10 mouse cellular contexts compared by ENCODE assay signal in the genomic region with DNA sequence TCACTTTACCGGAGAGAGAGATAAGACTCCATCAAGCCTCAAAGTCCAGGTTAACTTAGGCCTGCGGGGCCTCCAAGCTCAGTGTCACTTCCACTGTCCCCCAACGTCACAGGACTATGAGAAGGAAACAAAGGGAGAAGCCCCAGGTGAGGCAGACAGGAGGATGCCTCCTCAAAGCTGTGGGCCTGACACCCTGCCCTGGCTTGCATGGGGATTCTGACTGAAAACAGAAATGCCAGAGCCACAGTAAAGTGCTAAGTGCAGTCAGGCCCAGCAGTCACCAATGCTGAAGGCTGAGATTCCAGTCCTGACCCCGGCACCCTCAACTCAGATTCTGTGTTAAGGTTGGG. TPM values are rescaled to one million over a fixed set of nuclear protein-coding genes. Genes with fewer than 3 reads are reported as not detected.
DNase-seq lines count a peak whose midpoint lies in the region; ATAC-seq and TF ChIP-seq lines count a peak whose summit lies in the region.
"Had no signal": no experiment of that assay in that cellular context is flagged by ENCODE, and none has a peak within 500 bp of the region (broad histone marks: within the 10 kb centered on the region; RNA-seq: fewer than 3 reads in every experiment).

No protein-coding gene starts in this region.

- H3K9me3 ChIP-seq in kidney, postnatal 0 days (replicated peaks; ENCODE audit: low read length), result no peaks in the 10 kb centered on the region
- H3K9me3 ChIP-seq in limb, embryonic 15.5 days, result no peaks in the 10 kb centered on the region

- no peak for TF ChIP-seq POLR2A in cerebellum, adult 2 months (IDR thresholded peaks at IDR 0.05; ENCODE audit: borderline replicate concordance, insufficient read depth, low read length)
- no peak for TF ChIP-seq POLR2A in bone marrow, adult 2 months (IDR thresholded peaks at IDR 0.05; ENCODE audit: borderline replicate concordance, control insufficient read depth, low read depth, low read length)

- H3K36me3 ChIP-seq in kidney, postnatal 0 days (ENCODE audit: insufficient read depth, low read length), result peaks cover 12% of the 10 kb centered on the region
- H3K36me3 ChIP-seq in limb, embryonic 15.5 days, result peaks cover 14% of the 10 kb centered on the region

- H3K27ac ChIP-seq in cerebellum, adult 2 months (ENCODE audit: insufficient read depth, low read length), result peak overlapping the region; percentile 90
- H3K27ac ChIP-seq in kidney, postnatal 0 days, result peak overlapping the region; percentile 76
- H3K27ac ChIP-seq in bone marrow, adult 2 months (ENCODE audit: control insufficient read depth, insufficient read depth, low read depth, low read length, poor library complexity), result peak overlapping the region; percentile 62
- H3K27ac ChIP-seq in limb, embryonic 15.5 days, result peak overlapping the region; percentile 65

- 52% methylated on average over 4 of the region's 4 CpGs for WGBS in cerebellum, adult 2 months
- 59% methylated on average over 4 of the region's 4 CpGs for WGBS in kidney, postnatal 0 days
- WGBS in bone marrow, adult 2 months, result 40% methylated on average over 4 of the region's 4 CpGs
- WGBS in limb, embryonic 15.5 days, result 57% methylated on average over 4 of the region's 4 CpGs

- peaks cover 82% of the 10 kb centered on the region for H3K4me1 ChIP-seq in cerebellum, adult 2 months (ENCODE audit: control insufficient read depth, insufficient read depth, low read length)
- peaks cover 77% of the 10 kb centered on the region for H3K4me1 ChIP-seq in kidney, postnatal 0 days (replicated peaks; ENCODE audit: insufficient read depth, low read length)
- H3K4me1 ChIP-seq in bone marrow, adult 2 months (ENCODE audit: control insufficient read depth, insufficient read depth, low read length), result peaks cover 26% of the 10 kb centered on the region
- H3K4me1 ChIP-seq in limb, embryonic 15.5 days, result peaks cover 77% of the 10 kb centered on the region

- no peaks in the 10 kb centered on the region for H3K27me3 ChIP-seq in cerebellum, adult 2 months (ENCODE audit: control insufficient read depth, insufficient read depth, low read length)
- no peaks in the 10 kb centered on the region for H3K27me3 ChIP-seq in kidney, postnatal 0 days (ENCODE audit: insufficient read depth, low read length)
- no peaks in the 10 kb centered on the region for H3K27me3 ChIP-seq in limb, embryonic 15.5 days

- no peak overlapping the region for H3K9ac ChIP-seq in kidney, postnatal 0 days (ENCODE audit: low read depth, low read length)
- H3K9ac ChIP-seq in limb, embryonic 15.5 days, result no peak overlapping the region

- no peak overlapping the region for H3K4me3 ChIP-seq in cerebellum, adult 2 months (replicated peaks; ENCODE audit: insufficient read depth, low read depth, low read length)
- H3K4me3 ChIP-seq in kidney, postnatal 0 days (replicated peaks; ENCODE audit: low read depth, low read length), result no peak overlapping the region
- H3K4me3 ChIP-seq in bone marrow, adult 2 months (replicated peaks; ENCODE audit: control insufficient read depth, low read depth, low read length), result no peak overlapping the region
- H3K4me3 ChIP-seq in limb, embryonic 15.5 days, result no peak overlapping the region

- no peak for TF ChIP-seq CTCF in cerebellum, adult 2 months (IDR thresholded peaks at IDR 0.05; ENCODE audit: borderline replicate concordance, insufficient read depth, low read depth, low read length)
- TF ChIP-seq CTCF in kidney, postnatal 0 days (IDR thresholded peaks at IDR 0.05; ENCODE audit: low read depth), result no peak
- TF ChIP-seq CTCF in bone marrow, adult 2 months (IDR thresholded peaks at IDR 0.05; ENCODE audit: control insufficient read depth, insufficient read depth, low read length), result no peak

- ATAC-seq in kidney, postnatal 0 days (replicated peaks; ENCODE audit: low FRiP score, low read depth), result no peak
- ATAC-seq in limb, embryonic 15.5 days (ENCODE audit: insufficient number of reproducible peaks, low FRiP score, low TSS enrichment, low read depth), result no peak

- DNase-seq in cerebellum, adult 2 months, result peak in 1 of 2 experiments; percentile 47
- DNase-seq in cerebellum, adult 8-10 months, result no peak
- no peak for DNase-seq in kidney, postnatal 0 days (ENCODE audit: low spot score)
- DNase-seq in kidney, adult 11 months, result no peak
- DNase-seq in cerebellum, postnatal 14 days, result no peak
- DNase-seq in cerebellum, adult 18-20 months, result no peak
- DNase-seq: lung, adult 2 months; thymus, postnatal 4 days had no signal

- no peak overlapping the region for H3K4me2 ChIP-seq in kidney, postnatal 0 days (ENCODE audit: low read length)
- H3K4me2 ChIP-seq in limb, embryonic 15.5 days, result no peak overlapping the region

RNA-seq across cellular contexts. Expression of a gene that starts 25.4 kb away (rescaled TPM):
- 44.2 and 45.2 TPM in 2 replicates for polyA plus RNA-seq in cerebellum, adult 2 months (2012; rRNA removed)
- polyA plus RNA-seq in kidney, postnatal 0 days (2015; fragmentation: Nextera tagmentation; extraction: Ambion mirVana), result 52.9 and 57.2 TPM in 2 replicates
- polyA plus RNA-seq in bone marrow, adult 2 months (2011; ENCODE audit: insufficient read depth, insufficient read length, low replicate concordance, missing spikeins), result 264 and 399 TPM in 2 replicates
- 39.9 and 44.1 TPM in 2 replicates for polyA plus RNA-seq in limb, embryonic 15.5 days (2015; fragmentation: Nextera tagmentation; extraction: Ambion mirVana)

RNA-seq across cellular contexts. Expression of a gene that starts 59.8 kb away (rescaled TPM):
- polyA plus RNA-seq in cerebellum, adult 2 months (2012; rRNA removed), result 6.9 and 8.2 TPM in 2 replicates
- polyA plus RNA-seq in kidney, postnatal 0 days (2015; fragmentation: Nextera tagmentation; extraction: Ambion mirVana), result not detected in 2 replicates
- polyA plus RNA-seq in bone marrow, adult 2 months (2011; ENCODE audit: insufficient read depth, insufficient read length, low replicate concordance, missing spikeins), result 47.8 and 48.7 TPM in 2 replicates
- polyA plus RNA-seq in limb, embryonic 15.5 days (2015; fragmentation: Nextera tagmentation; extraction: Ambion mirVana), result 0.14 and 0.15 TPM in 2 replicates
- polyA plus RNA-seq: lung, adult 2 months had no signal
